Mouse (Mus musculus) left cerebral cortex, postnatal 4 days (tissue): ENCODE data around the gene Cadm4. TPM values are rescaled to one million over a fixed set of nuclear protein-coding genes. Genes with fewer than 3 reads are reported as not detected.

Experiments
- total RNA-seq, 2 experiments: library from RNA; stranded (reverse); gene quantifications; 2 replicates each; pipeline ENCODE4 v1.2.3; 2021

Cadm4 gene
- total RNA-seq, 2 experiments from 2014 or later, result 332 to 353 TPM

Other genes starting within 250 kb of the Cadm4 start
- 1 to 10 TPM; 6.1 to 6.3 TPM for gene Zfp109, start 244.5 kb upstream of the Cadm4 start, total RNA-seq
- 1 to 10 TPM; 6.4 to 7.3 TPM for gene Zfp108, start 227.2 kb upstream of the Cadm4 start, total RNA-seq
- 1 to 10 TPM; 8.3 TPM for gene Zfp93, start 211.6 kb upstream of the Cadm4 start, total RNA-seq
- 10 to 100 TPM; 26.4 to 28.8 TPM for gene Zfp61, start 180.8 kb upstream of the Cadm4 start, total RNA-seq
- 10 to 100 TPM; 12.3 to 13.4 TPM for gene Zfp94, start 165.4 kb upstream of the Cadm4 start, total RNA-seq
- under 1 TPM in 1 of 2 experiments, not detected in 1; 0.46 TPM for gene Tescl, start 148.1 kb upstream of the Cadm4 start, total RNA-seq
- not detected for gene Lypd5, start 132.8 kb upstream of the Cadm4 start, total RNA-seq
- gene Kcnn4, start 111.8 kb upstream of the Cadm4 start, total RNA-seq, result under 1 TPM; 0.34 to 0.48 TPM
- gene Smg9, start 82.4 kb upstream of the Cadm4 start, total RNA-seq, result 10 to 100 TPM; 42.0 to 43.2 TPM
- gene Irgc1, start 29.7 kb upstream of the Cadm4 start, total RNA-seq, result not detected
- 1 to 10 TPM; 1.0 to 1.2 TPM for gene Plaur, start 19.5 kb upstream of the Cadm4 start, total RNA-seq
- 100 to 1,000 TPM; 105 to 108 TPM for gene Zfp428, start 25.0 kb downstream of the Cadm4 start, total RNA-seq
- gene AC161166.1, start 30.4 kb downstream of the Cadm4 start, total RNA-seq, result not detected
- gene Irgq, start 48.7 kb downstream of the Cadm4 start, total RNA-seq, result 100 to 1,000 TPM; 118 to 120 TPM
- gene Pinlyp, start 64.1 kb downstream of the Cadm4 start, total RNA-seq, result under 1 TPM in 1 of 2 experiments, not detected in 1; 0.48 TPM
- 10 to 100 TPM; 48.8 to 49.3 TPM for gene Xrcc1, start 64.3 kb downstream of the Cadm4 start, total RNA-seq
- 10 to 100 TPM; 16.1 to 17.5 TPM for gene Ethe1, start 105.5 kb downstream of the Cadm4 start, total RNA-seq
- gene Zfp575, start 105.6 kb downstream of the Cadm4 start, total RNA-seq, result 10 to 100 TPM; 11.7 to 13.0 TPM
- gene Phldb3, start 128.7 kb downstream of the Cadm4 start, total RNA-seq, result under 1 TPM; 0.48 to 0.72 TPM
- under 1 TPM; 0.68 to 0.77 TPM for gene Lypd3, start 154.5 kb downstream of the Cadm4 start, total RNA-seq
- not detected for gene Tex101, start 194.7 kb downstream of the Cadm4 start, total RNA-seq
- not detected for gene BC049730, start 227.2 kb downstream of the Cadm4 start, total RNA-seq
- not detected for gene Gm4763, start 244.9 kb downstream of the Cadm4 start, total RNA-seq